Mouse (Mus musculus) MEL (cell line): ENCODE data around the gene Syna. TPM values are rescaled to one million over a fixed set of nuclear protein-coding genes. Genes with fewer than 3 reads are reported as not detected.

Experiments
- DNase-seq: peaks from one replicate; pipeline ENCODE4 v3.0.0; 2011; ENCODE audit warnings: low read depth, low spot score
- H3K27ac ChIP-seq: 2 replicates; pipeline ENCODE4 v1.5.1; 2012; ENCODE audit warnings: low read depth, mild to moderate bottlenecking, control low read depth, low read length, moderate library complexity; ENCODE audit not compliant: control insufficient read depth
- H3K27me3 ChIP-seq, 2 experiments: fragments of 150-350 bp in 1 of 2; sonication (generic) in 1 of 2; 2 replicates each; pipeline ENCODE4 v1.6.1; 2012; ENCODE audit warnings: low read length in 2 of 2, mild to moderate bottlenecking in 2 of 2, improper control_type of control experiment in 1 of 2, moderate library complexity in 1 of 2; ENCODE audit not compliant: insufficient read depth in 2 of 2, control insufficient read depth in 1 of 2
- H3K36me3 ChIP-seq, 2 experiments: 2 replicates each; pipeline ENCODE4 v1.6.1; 2012 to 2014; ENCODE audit warnings: low read length in 2 of 2, improper control_type of control experiment in 1 of 2, inconsistent platforms in 1 of 2, mild to moderate bottlenecking in 1 of 2; ENCODE audit not compliant: insufficient read depth in 2 of 2, control insufficient read depth in 1 of 2
- H3K4me1 ChIP-seq, 2 experiments: fragments of 150-350 bp in 1 of 2; sonication (generic) in 1 of 2; 2 replicates each; pipeline ENCODE4 v1.6.1; 2012; ENCODE audit warnings: low read length in 2 of 2, improper control_type of control experiment in 1 of 2, mild to moderate bottlenecking in 1 of 2; ENCODE audit not compliant: insufficient read depth in 2 of 2, control insufficient read depth in 1 of 2
- H3K4me3 ChIP-seq, 2 experiments: fragments of 150-350 bp in 1 of 2; sonication (generic) in 1 of 2; 2 replicates each; pipeline ENCODE4 v1.5.1; 2012; ENCODE audit warnings: low read depth in 2 of 2, low read length in 2 of 2, mild to moderate bottlenecking in 2 of 2, moderate library complexity in 2 of 2, control low read depth in 1 of 2, improper control_type of control experiment in 1 of 2; ENCODE audit not compliant: control insufficient read depth in 1 of 2, insufficient read depth in 1 of 2
- H3K79me2 ChIP-seq: 2 replicates; pipeline ENCODE4 v1.6.1; 2012; ENCODE audit warnings: mild to moderate bottlenecking, low read length, moderate library complexity; ENCODE audit not compliant: control insufficient read depth, poor library complexity, insufficient read depth
- H3K9ac ChIP-seq: 2 replicates; pipeline ENCODE4 v1.6.1; 2012; ENCODE audit warnings: low read depth, mild to moderate bottlenecking, control low read depth, low read length, moderate library complexity; ENCODE audit not compliant: control insufficient read depth, poor library complexity, severe bottlenecking
- H3K9me3 ChIP-seq: fragments of 150-350 bp; sonication (generic); replicated peaks from 2 replicates; pipeline ENCODE4 v1.6.1; 2012; ENCODE audit warnings: mild to moderate bottlenecking, low read length, improper control_type of control experiment, moderate library complexity; ENCODE audit not compliant: insufficient read depth
- CTCF ChIP-seq, 3 experiments: IDR thresholded peaks in 2 of 3; conservative IDR thresholded peaks in 1 of 3; 2 replicates each; pipeline ENCODE4 v1.5.1; 2011 to 2012; ENCODE audit warnings: low read length in 3 of 3, low read depth in 2 of 3, mild to moderate bottlenecking in 2 of 3, improper control_type of control experiment in 1 of 3, inconsistent platforms in 1 of 3, mixed read lengths in 1 of 3, moderate library complexity in 1 of 3; ENCODE audit not compliant: control insufficient read depth in 1 of 3, insufficient read depth in 1 of 3, poor library complexity in 1 of 3, severe bottlenecking in 1 of 3
- EP300 ChIP-seq, 2 experiments: IDR thresholded peaks; 2 replicates each; pipeline ENCODE4 v1.6.1; 2011; ENCODE audit warnings: improper control_type of control experiment in 2 of 2, low read length in 2 of 2, low read depth in 1 of 2, mild to moderate bottlenecking in 1 of 2
- ETS1 ChIP-seq: IDR thresholded peaks from 2 replicates; pipeline ENCODE4 v1.6.1; 2012; ENCODE audit warnings: low read depth, mild to moderate bottlenecking, inconsistent platforms, low read length, improper control_type of control experiment, moderate library complexity
- GATA1 ChIP-seq: IDR thresholded peaks from 2 replicates; pipeline ENCODE4 v1.6.1; 2011; ENCODE audit warnings: low read depth, low read length, improper control_type of control experiment
- MYC ChIP-seq: IDR thresholded peaks from 2 replicates; pipeline ENCODE4 v1.6.1; 2011; ENCODE audit warnings: low read depth, mild to moderate bottlenecking, low read length, improper control_type of control experiment, moderate library complexity
- POLR2A ChIP-seq, 2 experiments: IDR thresholded peaks; 2 replicates each; pipeline ENCODE4 v1.6.1; 2011 to 2012; ENCODE audit warnings: low read length in 2 of 2, mild to moderate bottlenecking in 2 of 2, control low read depth in 1 of 2, improper control_type of control experiment in 1 of 2, low read depth in 1 of 2, moderate library complexity in 1 of 2; ENCODE audit not compliant: control insufficient read depth in 1 of 2, insufficient read depth in 1 of 2, poor library complexity in 1 of 2
- POLR2AphosphoS5 ChIP-seq: IDR thresholded peaks from 2 replicates; pipeline ENCODE4 v1.6.1; 2012; ENCODE audit warnings: low read depth, borderline replicate concordance, mild to moderate bottlenecking, inconsistent platforms, low read length, moderate library complexity, mixed read lengths
- RAD21 ChIP-seq: IDR thresholded peaks from 2 replicates; pipeline ENCODE4 v1.6.1; 2011; ENCODE audit warnings: mild to moderate bottlenecking, low read depth, low read length, improper control_type of control experiment
- SIN3A ChIP-seq: IDR thresholded peaks from 2 replicates; pipeline ENCODE4 v1.6.1; 2012; ENCODE audit warnings: low read length, improper control_type of control experiment, inconsistent platforms
- UBTF ChIP-seq: IDR thresholded peaks from 2 replicates; pipeline ENCODE4 v1.6.1; 2012; ENCODE audit warnings: low read depth, mild to moderate bottlenecking, inconsistent platforms, low read length, improper control_type of control experiment, moderate library complexity, borderline replicate concordance; ENCODE audit not compliant: insufficient read depth
- USF1 ChIP-seq: IDR thresholded peaks from 2 replicates; pipeline ENCODE4 v1.6.1; 2014; ENCODE audit warnings: low read depth, mild to moderate bottlenecking, inconsistent platforms, low read length, improper control_type of control experiment, moderate library complexity
- ZC3H11A ChIP-seq: IDR thresholded peaks from 2 replicates; pipeline ENCODE4 v1.6.1; 2012; ENCODE audit warnings: low read depth, mild to moderate bottlenecking, inconsistent platforms, low read length, improper control_type of control experiment
- ZMIZ1 ChIP-seq: IDR thresholded peaks from 2 replicates; pipeline ENCODE4 v1.6.1; 2012; ENCODE audit warnings: low read depth, mild to moderate bottlenecking, inconsistent platforms, low read length, improper control_type of control experiment, moderate library complexity
- ZNF384 ChIP-seq: IDR thresholded peaks from 2 replicates; pipeline ENCODE4 v1.6.1; 2012; ENCODE audit warnings: low read depth, mild to moderate bottlenecking, inconsistent platforms, low read length, improper control_type of control experiment
- polyA plus RNA-seq, 2 experiments: library from polyadenylated mRNA; stranded (reverse) in 1 of 2; unstranded in 1 of 2; fragments of >175 nt in 1 of 2; fragments of >200 nt in 1 of 2; gene quantifications; 2 replicates each; pipeline versions ENCODE4 v1.2.1 to v1.2.4; 2012; ENCODE audit warnings: low replicate concordance in 2 of 2, low read depth in 1 of 2; ENCODE audit not compliant: insufficient read length in 2 of 2, insufficient read depth in 1 of 2, missing spikeins in 1 of 2
- total RNA-seq: library from RNA; depleted of rRNA; stranded (reverse); fragments of 300-350 nt; gene quantifications from 2 replicates; pipeline ENCODE4 v1.2.3, GENCODE M21; 2012

The Syna gene
- total and polyA plus RNA-seq, 3 experiments, result 0.21 TPM; not detected in 2

DNA sequence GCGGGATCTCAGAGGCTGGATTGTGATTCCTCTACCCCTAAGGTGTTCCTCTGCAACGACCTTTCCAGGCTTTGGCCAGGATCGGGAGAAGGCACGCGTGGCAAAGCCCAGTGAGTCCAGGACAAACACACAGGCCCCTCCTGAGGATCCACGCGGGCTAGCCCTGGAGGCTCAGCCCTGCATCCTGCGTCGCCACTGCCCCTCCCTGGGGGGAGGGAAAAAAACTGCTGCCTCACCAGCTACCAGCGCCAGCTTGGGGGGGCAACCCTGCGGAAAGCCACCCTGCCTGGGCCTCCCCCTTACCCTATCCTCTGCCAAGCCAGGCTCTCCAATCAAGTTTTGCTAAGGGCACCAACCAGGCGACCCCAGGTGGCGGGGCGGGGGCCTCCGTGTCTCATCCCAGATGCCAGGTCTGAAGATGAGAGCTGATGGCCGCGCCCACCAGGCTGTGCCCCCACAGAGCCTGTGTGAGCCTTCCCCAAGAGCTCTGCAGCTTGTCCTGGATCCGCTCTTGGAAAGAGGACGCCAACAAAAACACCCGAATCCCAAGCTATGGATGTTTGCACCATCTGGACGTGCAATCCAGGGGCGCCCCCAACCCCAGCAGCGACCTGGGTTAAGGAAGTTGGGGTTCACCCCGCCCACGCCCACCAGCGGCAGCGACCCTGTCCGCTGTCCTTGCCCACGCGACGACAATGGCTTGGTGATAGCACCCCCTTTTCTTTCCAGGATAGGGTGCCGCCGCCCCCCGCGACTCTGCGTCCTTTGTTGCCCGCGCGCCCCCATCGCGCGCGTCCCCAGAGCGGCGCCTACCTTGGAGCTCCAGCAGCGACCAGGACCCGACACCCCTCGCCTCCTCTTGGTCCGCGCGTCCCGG, 8.5 kb downstream of the Syna start:
- Histone ChIP-seq H3K27me3 (no peaks in the 10 kb centered on the region), H3K27ac (peak overlapping the region; percentile 19; the same call in 1 of the 2 replicates), H3K4me1 (peaks cover 0 to 10% of the 10 kb centered on the region in 2 experiments; a peak in 3 of 4 replicates)

DNA sequence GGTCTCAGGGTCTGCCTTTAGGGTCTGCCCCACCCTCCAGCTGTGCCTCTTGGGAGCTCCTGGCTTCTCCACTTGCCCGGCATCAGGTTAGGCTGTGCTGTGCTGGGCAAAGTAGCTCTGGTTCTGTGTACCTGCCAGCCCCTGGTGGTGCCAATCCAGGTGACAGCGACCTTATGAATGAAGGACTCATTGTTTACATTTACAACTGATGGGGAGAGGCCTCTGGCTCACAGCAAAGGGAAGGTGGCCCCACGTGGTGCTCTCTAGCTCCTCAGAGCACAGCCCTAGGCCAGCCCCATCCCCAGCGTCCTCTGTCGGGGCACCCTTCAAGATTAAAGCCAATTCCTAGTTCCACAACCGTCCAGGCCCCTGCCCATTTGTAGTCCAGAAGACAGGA, 9.1 kb downstream of the Syna start:
- Histone ChIP-seq H3K4me3 (no peak overlapping the region; a peak in 1 of 4 replicates), H3K27ac (no peak overlapping the region), H3K9ac (peak overlapping the region; percentile 81), H3K9me3 (no peaks in the 10 kb centered on the region), H3K79me2 (peaks cover 1% of the 10 kb centered on the region; the same call in 1 of the 2 replicates), H3K4me1 (peaks cover 0 to 10% of the 10 kb centered on the region in 2 experiments; a peak in 3 of 4 replicates), H3K36me3 (peaks cover 0 to 4% of the 10 kb centered on the region in 2 experiments; a peak in 1 of 4 replicates), H3K27me3 (no peaks in the 10 kb centered on the region)
- TF ChIP-seq USF1 (peak; percentile 16; the same call in 1 of the 2 replicates), MYC (no peak)
- DNase-seq, result no peak

More for the DNA sequence above, 8.5 kb downstream of the Syna start:
- peaks cover 1% of the 10 kb centered on the region; the same call in 1 of the 2 replicates for H3K79me2 ChIP-seq
- peak overlapping the region; percentile 75 to 99 for H3K4me3 ChIP-seq
- peak overlapping the region; percentile 81 for H3K9ac ChIP-seq
- H3K36me3 ChIP-seq, result peaks cover 0 to 4% of the 10 kb centered on the region in 2 experiments; a peak in 1 of 4 replicates
- DNase-seq, result peak; percentile 41
- TF ChIP-seq POLR2AphosphoS5, result no peak
- TF ChIP-seq CTCF (IDR thresholded peaks at IDR 0.05 in 2 of 3, conservative IDR thresholded peaks at IDR 0.05 in 1 of 3; ENCODE audit: control insufficient read depth in 1 of 3, insufficient read depth in 1 of 3, low read depth in 2 of 3, low read length in 3 of 3, poor library complexity in 1 of 3, severe bottlenecking in 1 of 3), result no peak
- no peak for TF ChIP-seq RAD21
- no peak for TF ChIP-seq GATA1
- TF ChIP-seq USF1, result no peak
- TF ChIP-seq SIN3A, result no peak
- TF ChIP-seq POLR2A (IDR thresholded peaks at IDR 0.05; ENCODE audit: control insufficient read depth in 1 of 2, insufficient read depth in 1 of 2, low read depth in 1 of 2, low read length in 2 of 2, poor library complexity in 1 of 2), result no peak
- no peak for TF ChIP-seq ETS1
- TF ChIP-seq EP300 (IDR thresholded peaks at IDR 0.05; ENCODE audit: low read depth in 1 of 2, low read length in 2 of 2), result no peak
- TF ChIP-seq UBTF, result no peak
- TF ChIP-seq ZMIZ1, result no peak
- no peak for TF ChIP-seq ZC3H11A
- no peak for TF ChIP-seq ZNF384
- no peaks in the 10 kb centered on the region for H3K9me3 ChIP-seq
